Mouse (Mus musculus): ENCODE measurements around the gene Kif12. TPM values are rescaled to one million over a fixed set of nuclear protein-coding genes. Genes with fewer than 3 reads are reported as not detected.

The Kif12 gene
- polyA plus RNA-seq, 1 experiment from 2014 or later: not detected

- Histone ChIP-seq H3K4me3 (no peak overlapping the region), H3K9ac (replicated peaks) (no peak overlapping the region), H3K9me3 (no peaks in the 10 kb centered on the region), H3K36me3 (no peaks in the 10 kb centered on the region), H3K27ac (replicated peaks) (no peak overlapping the region), H3K27me3 (no peaks in the 10 kb centered on the region), H3K4me1 (no peaks in the 10 kb centered on the region), H3K4me2 (replicated peaks) (no peak overlapping the region)
- WGBS: 54% methylated on average over 2 of the region's 2 CpGs
- ATAC-seq (replicated peaks): no peak
Measured at GRCm38 (mm10) chr4:63155596-63155995, 16.3 kb downstream of the Kif12 start.

- Histone ChIP-seq H3K27me3 (no peaks in the 10 kb centered on the region), H3K36me3 (no peaks in the 10 kb centered on the region), H3K4me2 (replicated peaks) (no peak within 1 kb of the TSS), H3K4me3 (no peak within 1 kb of the TSS), H3K27ac (replicated peaks) (no peak within 1 kb of the TSS), H3K9ac (replicated peaks) (no peak within 1 kb of the TSS), H3K4me1 (no peaks in the 10 kb centered on the region), H3K9me3 (no peaks in the 10 kb centered on the region)
- WGBS: 56% methylated on average over 5 of the region's 5 CpGs
- ATAC-seq (replicated peaks): no peak
Measured at GRCm38 (mm10) chr4:63154699-63155098, 17.2 kb downstream of the Kif12 start, which contains the start of gene Ambp. Ambp (minus strand) TSS chr4:63154799.

GRCm38 (mm10) chr4:63154028-63154427, 17.9 kb downstream of the Kif12 start:
- Histone ChIP-seq H3K27ac (replicated peaks) (no peak overlapping the region), H3K4me2 (replicated peaks) (no peak overlapping the region), H3K4me3 (no peak overlapping the region), H3K4me1 (no peaks in the 10 kb centered on the region), H3K9ac (replicated peaks) (no peak overlapping the region), H3K36me3 (no peaks in the 10 kb centered on the region), H3K27me3 (no peaks in the 10 kb centered on the region), H3K9me3 (no peaks in the 10 kb centered on the region)
- 64% methylated on average over 4 of the region's 4 CpGs for WGBS
- ATAC-seq (replicated peaks): no peak

GRCm38 (mm10) chr4:63151127-63151526, 20.8 kb downstream of the Kif12 start:
- ATAC-seq (replicated peaks): no peak
- Histone ChIP-seq H3K4me1 (no peaks in the 10 kb centered on the region), H3K4me2 (replicated peaks) (no peak overlapping the region), H3K36me3 (no peaks in the 10 kb centered on the region), H3K9me3 (no peaks in the 10 kb centered on the region), H3K9ac (replicated peaks) (no peak overlapping the region), H3K27ac (replicated peaks) (no peak overlapping the region), H3K4me3 (no peak overlapping the region), H3K27me3 (no peaks in the 10 kb centered on the region)
- WGBS: 85% methylated on average over 6 of the region's 6 CpGs

GRCm38 (mm10) chr4:63147268-63147667, 24.7 kb downstream of the Kif12 start:
- WGBS: 96% methylated on average over 6 of the region's 6 CpGs
- H3K4me3 ChIP-seq: no peak overlapping the region

GRCm38 (mm10) chr4:63129891-63130624, 41.9 kb downstream of the Kif12 start:
- 92% methylated on average over 5 of the region's 5 CpGs for WGBS

More at GRCm38 (mm10) chr4:63147268-63147667, 24.7 kb downstream of the Kif12 start:
- no peaks in the 10 kb centered on the region for H3K9me3 ChIP-seq
- no peaks in the 10 kb centered on the region for H3K36me3 ChIP-seq
- H3K4me2 ChIP-seq (replicated peaks): no peak overlapping the region
- H3K27ac ChIP-seq (replicated peaks): no peak overlapping the region
- no peaks in the 10 kb centered on the region for H3K4me1 ChIP-seq
- H3K27me3 ChIP-seq: no peaks in the 10 kb centered on the region
- ATAC-seq (replicated peaks): no peak
- no peak overlapping the region for H3K9ac ChIP-seq (replicated peaks)

GRCm38 (mm10) chr4:63124861-63125466, 47.0 kb downstream of the Kif12 start:
- no peaks in the 10 kb centered on the region for H3K4me1 ChIP-seq
- WGBS: 15% methylated on average over 8 of the region's 8 CpGs
- no peak overlapping the region for H3K4me2 ChIP-seq (replicated peaks)
- H3K27me3 ChIP-seq: no peaks in the 10 kb centered on the region
- H3K27ac ChIP-seq (replicated peaks): no peak overlapping the region
- 0 out of 2 replicates have a peak, but pooled peaks cover 6% of the 10 kb centered on the region for H3K36me3 ChIP-seq
- H3K9ac ChIP-seq (replicated peaks): no peak overlapping the region
- ATAC-seq (replicated peaks): no peak
- no peak overlapping the region for H3K4me3 ChIP-seq
- H3K9me3 ChIP-seq: no peaks in the 10 kb centered on the region

More at GRCm38 (mm10) chr4:63129891-63130624, 41.9 kb downstream of the Kif12 start:
- no peaks in the 10 kb centered on the region for H3K9me3 ChIP-seq
- no peak overlapping the region for H3K4me2 ChIP-seq (replicated peaks)
- H3K36me3 ChIP-seq: peaks cover 16% of the 10 kb centered on the region
- no peak overlapping the region for H3K27ac ChIP-seq (replicated peaks)
- no peaks in the 10 kb centered on the region for H3K27me3 ChIP-seq
- ATAC-seq (replicated peaks): 0 out of 2 replicates have a peak, but pooled peaks have one; percentile 41
- H3K4me1 ChIP-seq: no peaks in the 10 kb centered on the region
- no peak overlapping the region for H3K9ac ChIP-seq (replicated peaks)
- no peak overlapping the region for H3K4me3 ChIP-seq

GRCm38 (mm10) chr4:63118639-63119437, 53.1 kb downstream of the Kif12 start:
- Histone ChIP-seq H3K36me3 (0 out of 2 replicates have a peak, but pooled peaks cover 6% of the 10 kb centered on the region), H3K4me2 (replicated peaks) (no peak overlapping the region), H3K4me1 (no peaks in the 10 kb centered on the region), H3K4me3 (no peak overlapping the region), H3K9me3 (no peaks in the 10 kb centered on the region), H3K27me3 (no peaks in the 10 kb centered on the region), H3K9ac (replicated peaks) (no peak overlapping the region), H3K27ac (replicated peaks) (no peak overlapping the region)
- 87% methylated on average over 5 of the region's 5 CpGs for WGBS
- peak; percentile 90 for ATAC-seq (replicated peaks)

Other genes with a start within 250 kb of the Kif12 start
- gene Zfp618, start 206.6 kb downstream of the Kif12 start, polyA plus RNA-seq (2015; fragmentation: Nextera tagmentation; extraction: Ambion mirVana): 18.6 and 22.5 TPM in 2 replicates
- 2.1 TPM in 1 of 2 replicates, not detected in the other for gene Ambp, start 17.3 kb downstream of the Kif12 start, polyA plus RNA-seq (2015; fragmentation: Nextera tagmentation; extraction: Ambion mirVana)
- 1.3 and 1.4 TPM in 2 replicates for gene Col27a1, start 41.9 kb upstream of the Kif12 start, polyA plus RNA-seq (2015; fragmentation: Nextera tagmentation; extraction: Ambion mirVana)
- gene Orm1, start 172.4 kb upstream of the Kif12 start, polyA plus RNA-seq (2015; fragmentation: Nextera tagmentation; extraction: Ambion mirVana): not detected in 2 replicates
- not detected in 2 replicates for gene Orm3, start 184.0 kb upstream of the Kif12 start, polyA plus RNA-seq (2015; fragmentation: Nextera tagmentation; extraction: Ambion mirVana)
- not detected in 2 replicates for gene Orm2, start 190.3 kb upstream of the Kif12 start, polyA plus RNA-seq (2015; fragmentation: Nextera tagmentation; extraction: Ambion mirVana)
- 12.4 and 16.0 TPM in 2 replicates for gene Akna, start 231.2 kb upstream of the Kif12 start, polyA plus RNA-seq (2015; fragmentation: Nextera tagmentation; extraction: Ambion mirVana)

Measured in forebrain, embryonic 15.5 days (tissue).